Mouse (Mus musculus): ENCODE measurements around the gene Epha1. TPM values are rescaled to one million over a fixed set of nuclear protein-coding genes. Genes with fewer than 3 reads are reported as not detected.

The Epha1 gene
- polyA plus RNA-seq, 1 experiment, result 0.02 TPM

- Histone ChIP-seq H3K4me3 (replicated peaks) (no peak overlapping the region), H3K27me3 (ENCODE audit: control insufficient read depth) (no peaks in the 10 kb centered on the region), H3K4me1 (ENCODE audit: control insufficient read depth) (no peaks in the 10 kb centered on the region), H3K9me3 (ENCODE audit: control insufficient read depth, low read length) (no peaks in the 10 kb centered on the region), H3K36me3 (ENCODE audit: control insufficient read depth) (no peaks in the 10 kb centered on the region; the same call in 1 of the 2 replicates)
- no peak for TF ChIP-seq GATA1 (IDR thresholded peaks at IDR 0.05; ENCODE audit: low read length)
- no peak for TF ChIP-seq TAL1 (IDR thresholded peaks at IDR 0.05; ENCODE audit: low read length)
Observed at GRCm38 (mm10) chr6:42364607-42365006, 8.5 kb downstream of the Epha1 start.

DNA sequence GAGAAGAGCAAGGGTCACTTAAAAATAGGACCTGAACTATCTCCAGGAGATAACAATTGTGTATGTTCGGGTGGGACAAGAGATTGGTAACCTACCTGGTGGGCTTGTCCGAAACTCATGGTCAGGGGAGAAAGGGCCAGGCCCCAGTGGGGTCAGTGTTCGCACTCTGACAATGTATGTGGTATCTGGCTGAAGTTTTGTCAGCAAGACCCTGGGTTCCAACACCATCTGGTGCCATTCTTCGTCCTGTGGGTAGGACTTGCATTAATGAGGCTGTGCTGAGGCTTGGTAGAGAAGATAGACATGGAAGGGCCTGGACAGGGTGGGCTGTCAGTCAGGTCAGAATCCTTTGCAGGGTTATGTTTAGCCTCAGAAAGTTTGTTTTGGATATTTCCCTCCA lies 9.0 kb downstream of the Epha1 start:
- no peaks in the 10 kb centered on the region for H3K9me3 ChIP-seq (ENCODE audit: control insufficient read depth, low read length)
- peaks cover 2% of the 10 kb centered on the region; the same call in 1 of the 2 replicates for H3K36me3 ChIP-seq (ENCODE audit: control insufficient read depth)
- no peak for TF ChIP-seq GATA1 (IDR thresholded peaks at IDR 0.05; ENCODE audit: low read length)
- no peak for TF ChIP-seq TAL1 (IDR thresholded peaks at IDR 0.05; ENCODE audit: low read length)
- no peaks in the 10 kb centered on the region for H3K4me1 ChIP-seq (ENCODE audit: control insufficient read depth)
- H3K27me3 ChIP-seq (ENCODE audit: control insufficient read depth), result no peaks in the 10 kb centered on the region
- no peak overlapping the region for H3K4me3 ChIP-seq (replicated peaks)

DNA sequence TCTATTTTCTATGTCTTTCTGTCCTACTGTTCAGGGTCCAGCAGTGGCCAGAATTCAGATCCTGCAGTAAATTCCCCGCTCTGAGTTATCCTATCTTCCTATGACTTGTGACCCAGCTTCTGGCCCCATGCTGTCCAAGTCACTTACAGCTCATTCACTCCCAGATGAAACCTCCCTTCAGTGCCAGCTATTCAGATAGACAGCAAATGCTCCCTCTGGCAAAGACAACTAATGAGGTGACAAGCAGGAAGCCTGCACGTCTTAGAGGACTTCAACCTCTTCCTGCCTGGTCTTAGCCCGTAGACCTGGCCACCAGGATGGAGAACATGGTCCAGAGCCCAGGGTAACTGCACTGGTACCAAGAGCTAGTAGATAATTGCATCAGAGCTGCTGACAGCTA lies 10.1 kb downstream of the Epha1 start:
- no peak for TF ChIP-seq TAL1 (IDR thresholded peaks at IDR 0.05; ENCODE audit: low read length)
- TF ChIP-seq GATA1 (IDR thresholded peaks at IDR 0.05; ENCODE audit: low read length), result no peak
- Histone ChIP-seq H3K27me3 (ENCODE audit: control insufficient read depth) (no peaks in the 10 kb centered on the region), H3K4me1 (ENCODE audit: control insufficient read depth) (no peaks in the 10 kb centered on the region), H3K9me3 (ENCODE audit: control insufficient read depth, low read length) (no peaks in the 10 kb centered on the region), H3K4me3 (replicated peaks) (no peak overlapping the region), H3K36me3 (ENCODE audit: control insufficient read depth) (peaks cover 8% of the 10 kb centered on the region)

DNA sequence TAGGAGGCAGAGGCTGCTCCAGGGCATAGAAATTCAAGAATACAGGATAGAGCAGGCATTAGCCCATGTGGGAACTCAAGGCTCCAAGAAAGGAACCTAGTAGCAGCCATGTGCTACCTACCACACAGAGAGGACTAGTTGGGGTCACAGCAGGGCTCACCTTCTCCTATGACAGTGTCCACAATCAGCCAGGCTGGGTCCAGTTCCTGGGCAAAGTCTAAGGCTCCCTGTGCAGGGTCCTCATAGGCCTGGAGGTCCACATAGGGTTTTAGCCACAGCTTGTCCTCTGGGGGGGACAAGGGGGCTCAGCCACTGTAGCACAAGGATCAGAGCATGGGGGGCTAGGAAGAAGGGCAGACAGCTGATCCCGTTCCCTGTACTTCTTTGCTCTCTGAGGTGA lies 10.6 kb downstream of the Epha1 start:
- Histone ChIP-seq H3K4me1 (ENCODE audit: control insufficient read depth) (no peaks in the 10 kb centered on the region), H3K36me3 (ENCODE audit: control insufficient read depth) (peaks cover 13% of the 10 kb centered on the region), H3K9me3 (ENCODE audit: control insufficient read depth, low read length) (no peaks in the 10 kb centered on the region), H3K4me3 (replicated peaks) (no peak overlapping the region), H3K27me3 (ENCODE audit: control insufficient read depth) (no peaks in the 10 kb centered on the region)
- no peak for TF ChIP-seq GATA1 (IDR thresholded peaks at IDR 0.05; ENCODE audit: low read length)
- TF ChIP-seq TAL1 (IDR thresholded peaks at IDR 0.05; ENCODE audit: low read length), result no peak

- H3K36me3 ChIP-seq (ENCODE audit: control insufficient read depth), result peaks cover 13% of the 10 kb centered on the region
- H3K9me3 ChIP-seq (ENCODE audit: control insufficient read depth, low read length), result no peaks in the 10 kb centered on the region
- H3K27me3 ChIP-seq (ENCODE audit: control insufficient read depth), result no peaks in the 10 kb centered on the region
- no peaks in the 10 kb centered on the region for H3K4me1 ChIP-seq (ENCODE audit: control insufficient read depth)
- H3K4me3 ChIP-seq (replicated peaks), result no peak overlapping the region
- TF ChIP-seq TAL1 (IDR thresholded peaks at IDR 0.05; ENCODE audit: low read length) (no peak), GATA1 (IDR thresholded peaks at IDR 0.05; ENCODE audit: low read length) (no peak)
Observed at GRCm38 (mm10) chr6:42362074-42362473, 11.0 kb downstream of the Epha1 start.

DNA sequence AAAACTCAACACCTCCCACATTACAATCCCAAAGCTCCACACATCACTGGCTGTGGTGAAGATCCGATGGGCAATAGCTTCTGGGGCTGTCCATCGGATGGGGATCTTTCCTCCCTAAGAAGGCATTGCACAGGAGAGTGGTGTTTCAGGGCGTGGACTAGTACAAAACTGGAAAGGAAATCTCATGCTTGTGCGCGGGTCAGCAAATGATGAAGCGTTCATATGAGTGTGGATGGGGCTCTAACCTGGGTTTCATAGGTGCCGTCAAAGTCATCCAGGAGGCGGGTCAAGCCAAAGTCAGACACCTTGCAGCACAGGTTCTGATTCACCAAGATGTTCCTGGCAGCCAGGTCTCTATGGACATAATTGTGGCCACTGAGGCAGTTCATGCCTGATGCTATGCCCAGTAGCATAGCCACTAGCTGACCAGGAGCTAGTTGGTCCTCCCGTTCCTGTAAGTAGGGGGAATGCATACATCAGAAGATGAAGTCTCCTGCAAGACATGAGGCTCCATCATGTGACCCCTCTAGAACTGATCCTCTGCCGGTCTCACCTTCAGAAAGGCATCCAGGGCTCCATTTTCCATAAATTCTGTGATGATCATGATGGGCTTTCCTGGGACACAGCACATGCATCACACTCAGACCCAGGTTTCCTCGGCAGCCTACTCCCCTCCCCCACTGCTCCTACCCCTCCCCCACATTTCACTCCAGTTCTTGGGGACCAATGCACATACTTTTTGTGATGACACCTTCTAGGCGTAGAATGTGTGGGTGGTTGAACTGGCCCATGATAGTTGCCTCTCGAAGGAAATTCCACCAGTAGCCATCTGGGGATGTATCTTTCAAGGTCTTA lies 11.8 kb downstream of the Epha1 start:
- H3K36me3 ChIP-seq (ENCODE audit: control insufficient read depth), result peaks cover 15% of the 10 kb centered on the region
- TF ChIP-seq TAL1 (IDR thresholded peaks at IDR 0.05; ENCODE audit: low read length), result no peak
- TF ChIP-seq GATA1 (IDR thresholded peaks at IDR 0.05; ENCODE audit: low read length), result no peak
- H3K27me3 ChIP-seq (ENCODE audit: control insufficient read depth), result no peaks in the 10 kb centered on the region
- no peaks in the 10 kb centered on the region for H3K9me3 ChIP-seq (ENCODE audit: control insufficient read depth, low read length)
- H3K4me1 ChIP-seq (ENCODE audit: control insufficient read depth), result no peaks in the 10 kb centered on the region
- H3K4me3 ChIP-seq (replicated peaks), result no peak overlapping the region

DNA sequence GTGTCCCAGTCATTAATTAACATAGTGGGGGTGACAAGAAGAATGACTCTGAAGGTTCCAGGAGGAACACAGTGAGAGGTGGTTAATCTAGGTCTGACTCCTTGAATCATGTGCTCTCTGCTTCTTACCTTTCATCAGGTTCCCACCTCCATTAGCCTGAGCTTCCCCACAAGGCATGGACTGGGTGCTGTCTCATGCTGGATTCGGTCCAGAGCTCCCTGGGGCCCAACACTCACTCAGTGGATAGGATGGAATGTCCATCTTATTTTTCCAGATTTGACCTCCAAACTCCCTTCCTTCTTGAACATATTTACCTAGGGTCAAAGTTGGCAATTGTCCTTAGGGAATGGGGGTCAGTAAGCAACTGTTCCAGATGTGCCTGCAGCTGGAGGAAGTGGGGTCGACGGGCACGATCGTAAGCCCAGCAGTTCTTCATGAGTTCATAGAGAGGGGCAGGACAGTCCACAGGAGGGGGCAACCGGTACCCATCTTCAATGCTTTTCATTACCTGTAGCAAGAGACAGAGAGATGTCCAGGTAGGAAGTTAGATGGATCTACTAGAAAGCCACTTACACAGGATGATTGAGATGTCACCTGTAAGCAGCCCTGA lies 12.7 kb downstream of the Epha1 start:
- no peaks in the 10 kb centered on the region for H3K27me3 ChIP-seq (ENCODE audit: control insufficient read depth)
- no peak overlapping the region for H3K4me3 ChIP-seq (replicated peaks)
- no peaks in the 10 kb centered on the region for H3K4me1 ChIP-seq (ENCODE audit: control insufficient read depth)
- TF ChIP-seq TAL1 (IDR thresholded peaks at IDR 0.05; ENCODE audit: low read length) (no peak), GATA1 (IDR thresholded peaks at IDR 0.05; ENCODE audit: low read length) (no peak)
- no peaks in the 10 kb centered on the region for H3K9me3 ChIP-seq (ENCODE audit: control insufficient read depth, low read length)
- peaks cover 20% of the 10 kb centered on the region for H3K36me3 ChIP-seq (ENCODE audit: control insufficient read depth)

GRCm38 (mm10) chr6:42359364-42360147 lies 13.5 kb downstream of the Epha1 start:
- Histone ChIP-seq H3K4me3 (replicated peaks) (no peak overlapping the region), H3K36me3 (ENCODE audit: control insufficient read depth) (peaks cover 23% of the 10 kb centered on the region), H3K4me1 (ENCODE audit: control insufficient read depth) (no peaks in the 10 kb centered on the region; the same call in 1 of the 2 replicates), H3K27me3 (ENCODE audit: control insufficient read depth) (no peaks in the 10 kb centered on the region), H3K9me3 (ENCODE audit: control insufficient read depth, low read length) (no peaks in the 10 kb centered on the region)
- TF ChIP-seq TAL1 (IDR thresholded peaks at IDR 0.05; ENCODE audit: low read length) (no peak), GATA1 (IDR thresholded peaks at IDR 0.05; ENCODE audit: low read length) (no peak)

GRCm38 (mm10) chr6:42358901-42359300 lies 14.2 kb downstream of the Epha1 start:
- no peaks in the 10 kb centered on the region for H3K9me3 ChIP-seq (ENCODE audit: control insufficient read depth, low read length)
- no peak overlapping the region for H3K4me3 ChIP-seq (replicated peaks)
- H3K36me3 ChIP-seq (ENCODE audit: control insufficient read depth), result peaks cover 23% of the 10 kb centered on the region
- H3K27me3 ChIP-seq (ENCODE audit: control insufficient read depth), result no peaks in the 10 kb centered on the region
- peaks cover 3% of the 10 kb centered on the region; the same call in 1 of the 2 replicates for H3K4me1 ChIP-seq (ENCODE audit: control insufficient read depth)
- TF ChIP-seq TAL1 (IDR thresholded peaks at IDR 0.05; ENCODE audit: low read length) (no peak), GATA1 (IDR thresholded peaks at IDR 0.05; ENCODE audit: low read length) (no peak)
